Mouse (Mus musculus): ENCODE data around the gene H2afy.

The H2afy gene

DNA sequence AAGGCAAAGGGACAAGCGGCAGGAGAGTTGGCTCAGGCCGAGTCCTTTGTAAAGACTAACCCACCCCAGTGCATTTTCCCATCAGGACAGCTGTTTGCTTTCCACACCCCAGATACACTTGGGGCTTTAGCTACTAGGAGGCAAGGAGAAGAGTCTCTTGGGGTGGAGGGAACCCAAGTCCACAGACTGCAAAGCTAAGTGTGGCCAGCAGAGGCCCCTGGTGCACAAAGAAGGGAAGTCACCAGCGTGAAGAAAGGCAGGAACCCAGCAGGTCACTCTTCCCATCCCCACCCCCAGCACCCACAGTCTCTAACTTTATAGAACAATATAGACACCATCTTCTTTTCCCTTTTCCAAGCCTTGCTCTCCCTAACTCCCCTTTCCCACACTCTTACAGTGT is 9.4 kb upstream of the H2afy start:
- peak; percentile 45 for DNase-seq (ENCODE audit: low read depth, low spot score)

DNA sequence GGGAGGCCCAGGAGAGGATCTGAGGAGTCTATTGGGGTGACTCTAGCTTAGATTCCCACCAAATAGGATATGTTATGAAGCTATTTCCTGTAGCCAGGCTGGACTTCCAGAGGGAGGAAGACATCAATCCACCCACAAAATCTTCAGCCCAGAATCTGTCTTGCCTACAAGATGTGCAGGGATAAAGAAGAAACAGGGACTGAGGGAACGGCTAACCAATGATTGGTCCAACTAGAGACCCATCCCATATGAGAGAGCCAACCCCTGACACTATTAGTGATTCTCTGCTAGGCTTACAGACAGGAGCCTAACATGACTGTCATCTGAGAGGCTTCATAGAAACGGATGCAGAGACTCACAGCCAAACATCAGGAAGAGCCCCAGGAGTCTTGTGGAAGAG is 7.9 kb upstream of the H2afy start:
- DNase-seq (ENCODE audit: low read depth, low spot score): no peak

DNA sequence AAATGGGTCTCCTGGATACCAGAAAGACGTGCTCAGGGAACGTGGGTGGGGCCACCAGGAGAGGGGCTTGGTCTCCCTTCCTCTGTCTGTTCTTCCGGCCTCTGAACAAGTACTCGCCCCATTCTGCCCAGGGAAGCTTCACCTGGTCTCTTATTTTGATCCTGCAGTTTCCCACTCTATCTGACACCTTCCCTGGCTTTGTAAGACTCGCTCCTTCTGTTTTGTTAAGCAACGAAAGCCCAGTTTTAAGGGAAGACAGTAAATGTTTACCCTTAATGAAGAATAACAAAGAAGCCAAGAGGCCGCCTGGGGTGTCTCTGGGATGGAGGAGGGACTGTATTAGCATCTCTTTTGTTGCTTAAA is 7.0 kb upstream of the H2afy start:
- no peak for DNase-seq (ENCODE audit: low read depth, low spot score)

DNA sequence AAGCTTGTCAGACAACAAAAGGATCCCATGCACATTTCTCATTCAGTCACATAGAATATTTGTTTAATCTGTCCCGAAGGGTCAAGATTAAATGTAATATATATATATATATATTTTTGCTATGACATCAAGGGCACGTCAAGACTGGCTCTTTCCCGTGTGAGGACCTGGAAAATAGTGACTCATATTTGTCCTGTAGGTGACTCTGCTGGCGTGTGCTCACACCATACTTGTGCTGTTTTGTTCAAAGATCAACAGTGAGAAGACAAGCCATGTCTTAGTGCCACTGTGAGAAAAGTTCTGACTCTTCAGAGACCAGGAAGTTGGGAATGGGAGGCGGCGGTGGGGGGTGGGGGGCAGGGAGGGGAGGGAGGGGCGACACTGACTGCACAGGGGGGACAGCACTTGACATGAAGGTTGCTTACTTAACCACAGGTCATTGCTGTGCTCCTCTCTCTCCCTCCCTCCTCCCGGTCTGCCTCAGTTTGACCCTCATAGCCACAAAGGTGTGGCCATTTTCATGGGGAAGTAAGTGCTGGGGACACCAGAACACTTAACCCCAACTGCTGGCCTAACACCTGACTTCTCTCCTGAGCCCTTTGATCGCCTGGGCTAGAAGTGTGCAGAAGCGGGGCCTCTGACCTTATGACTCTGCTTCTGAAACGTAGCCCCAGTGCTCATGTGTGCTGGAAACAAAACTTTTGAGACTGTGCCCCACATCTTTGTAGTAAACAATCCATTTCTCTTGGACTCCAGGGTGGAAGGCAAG is 6.4 kb upstream of the H2afy start:
- DNase-seq (ENCODE audit: low read depth, low spot score): no peak

DNA sequence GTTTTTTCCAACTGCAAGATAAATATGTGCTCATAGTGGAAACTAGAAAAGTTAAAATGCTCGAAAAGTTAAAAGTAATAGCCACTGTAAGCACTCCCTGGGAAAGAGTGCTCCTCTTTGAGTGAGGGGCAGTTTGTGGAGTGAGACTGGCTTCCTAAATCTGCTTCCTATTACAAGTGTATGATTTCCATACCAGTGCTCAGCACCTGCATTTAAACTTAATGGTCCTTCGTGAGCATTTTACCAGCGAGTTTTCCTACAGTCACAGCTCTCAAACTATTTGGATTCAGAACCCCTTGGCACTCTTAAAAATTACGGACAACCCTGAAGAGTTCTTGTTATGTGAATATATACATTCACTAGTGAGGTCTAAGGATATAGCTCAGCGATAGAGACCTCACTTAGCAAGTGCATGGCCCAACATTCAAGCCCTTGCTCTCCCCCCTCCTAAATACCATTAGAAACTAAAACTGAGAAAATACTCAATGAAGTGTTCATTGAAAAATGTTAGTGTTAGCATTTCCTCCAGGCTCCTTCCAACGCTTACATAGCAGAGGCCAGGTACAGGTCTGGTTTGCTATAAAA is 3.1 kb upstream of the H2afy start:
- no peak for DNase-seq (ENCODE audit: low read depth, low spot score)

DNA sequence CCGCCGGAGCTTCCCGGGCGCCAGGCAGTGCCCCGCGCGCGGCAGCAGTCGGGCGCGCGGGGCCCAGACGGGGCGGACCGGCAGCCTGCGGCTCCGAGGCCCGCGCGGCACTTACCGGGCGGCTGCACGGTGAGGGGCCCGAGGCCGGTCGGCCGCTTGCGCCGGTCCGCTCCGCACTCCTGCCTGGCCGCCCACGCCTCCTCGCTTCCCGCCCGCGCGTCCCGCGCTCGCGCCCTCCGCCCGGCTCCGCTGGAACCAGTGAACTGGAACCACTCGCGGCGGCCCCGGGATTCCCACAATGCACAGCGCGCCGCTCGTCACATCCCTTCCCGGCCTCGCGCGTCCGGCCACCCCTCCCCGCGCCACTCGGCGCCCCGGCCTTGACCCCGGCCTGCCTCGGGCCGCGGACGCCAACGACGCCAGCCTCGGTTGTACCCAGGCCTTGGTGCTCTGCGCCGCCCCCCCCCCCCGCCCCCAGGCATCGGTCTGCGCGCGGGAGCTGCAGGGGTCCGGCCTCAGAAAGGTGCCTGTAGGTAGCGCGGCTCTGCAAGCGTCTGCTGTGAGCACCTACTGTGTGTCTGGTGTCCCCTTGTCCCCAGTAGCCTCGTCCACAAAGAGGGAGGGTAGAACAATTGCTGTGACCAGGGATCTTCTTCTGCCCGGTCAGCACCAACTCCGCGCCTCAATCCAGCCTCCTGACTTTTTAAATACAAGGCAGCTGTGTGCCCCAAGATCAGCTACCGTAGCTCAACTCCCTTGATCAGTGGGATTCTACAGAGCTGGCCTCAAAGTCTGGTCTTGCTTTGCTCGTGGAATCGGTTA is 719 bp downstream of the H2afy start:
- DNase-seq (ENCODE audit: low read depth, low spot score): peak; percentile 81

DNA sequence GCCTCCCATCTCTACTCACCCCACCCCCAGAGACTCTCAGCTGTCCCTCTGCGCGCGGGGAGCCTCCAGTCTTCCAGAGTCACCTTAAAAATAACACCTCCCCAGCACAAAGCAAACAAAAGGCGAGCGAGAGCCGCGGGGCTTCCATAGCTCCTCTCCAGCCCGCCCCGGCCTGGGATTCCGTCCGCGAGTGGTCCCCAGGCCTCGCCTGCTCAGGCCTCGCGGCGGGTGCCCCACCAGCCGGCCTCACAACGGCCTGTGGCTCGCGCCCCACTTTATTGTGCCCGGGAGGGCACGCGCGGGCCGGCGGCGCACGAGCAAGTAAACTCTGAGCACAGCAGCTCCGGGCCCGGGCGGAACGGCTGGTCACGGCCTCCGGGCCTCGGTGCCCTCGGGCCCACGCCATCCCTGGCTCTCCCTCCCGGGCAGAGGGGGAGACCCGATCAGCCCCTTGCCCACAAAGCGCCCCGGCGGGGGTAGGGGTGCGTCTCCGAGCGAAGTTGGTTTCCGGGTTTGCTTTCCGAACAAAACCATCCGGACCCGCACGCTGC is 1.5 kb downstream of the H2afy start:
- DNase-seq (ENCODE audit: low read depth, low spot score): peak; percentile 43

DNA sequence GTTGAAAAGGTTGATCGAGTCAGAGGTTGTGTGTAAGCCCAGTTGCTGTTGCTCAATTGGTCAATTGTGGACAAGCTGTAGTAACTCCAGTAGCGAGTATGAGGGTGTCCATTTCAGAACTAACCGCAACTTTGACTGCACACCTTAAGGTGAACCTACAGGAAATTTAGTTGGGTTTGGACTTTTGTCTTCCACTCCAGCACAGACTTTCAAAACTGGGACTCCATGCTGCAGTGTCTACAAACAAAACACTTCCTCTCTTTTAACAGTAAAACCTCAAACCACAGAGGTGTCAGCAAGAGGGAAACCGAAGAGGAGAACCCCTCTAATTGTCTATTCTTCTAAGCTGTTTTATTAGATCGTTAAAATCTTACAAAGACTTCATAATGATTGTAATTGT is 2.1 kb downstream of the H2afy start:
- DNase-seq (ENCODE audit: low read depth, low spot score): peak; percentile 62

DNA sequence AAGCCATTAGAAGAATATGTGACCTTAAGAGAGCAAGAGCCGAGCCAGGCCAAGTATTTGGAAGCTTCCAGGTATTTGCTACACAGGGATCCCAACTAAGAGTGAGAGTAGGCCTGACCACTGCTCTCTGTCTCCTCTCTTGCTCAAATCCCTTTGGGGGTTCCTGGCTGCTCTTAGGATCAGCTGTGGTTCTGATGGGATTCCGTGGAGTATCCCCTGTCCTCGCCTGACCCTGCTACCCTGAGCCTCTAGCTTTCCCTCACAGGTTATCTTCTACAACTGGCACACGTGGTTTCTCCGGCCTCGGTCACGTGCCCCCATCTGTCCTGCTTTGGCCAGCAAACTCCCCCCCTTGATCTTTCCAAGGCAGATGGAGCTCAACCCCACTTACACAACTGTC is 3.2 kb downstream of the H2afy start:
- DNase-seq (ENCODE audit: low read depth, low spot score): no peak

DNA sequence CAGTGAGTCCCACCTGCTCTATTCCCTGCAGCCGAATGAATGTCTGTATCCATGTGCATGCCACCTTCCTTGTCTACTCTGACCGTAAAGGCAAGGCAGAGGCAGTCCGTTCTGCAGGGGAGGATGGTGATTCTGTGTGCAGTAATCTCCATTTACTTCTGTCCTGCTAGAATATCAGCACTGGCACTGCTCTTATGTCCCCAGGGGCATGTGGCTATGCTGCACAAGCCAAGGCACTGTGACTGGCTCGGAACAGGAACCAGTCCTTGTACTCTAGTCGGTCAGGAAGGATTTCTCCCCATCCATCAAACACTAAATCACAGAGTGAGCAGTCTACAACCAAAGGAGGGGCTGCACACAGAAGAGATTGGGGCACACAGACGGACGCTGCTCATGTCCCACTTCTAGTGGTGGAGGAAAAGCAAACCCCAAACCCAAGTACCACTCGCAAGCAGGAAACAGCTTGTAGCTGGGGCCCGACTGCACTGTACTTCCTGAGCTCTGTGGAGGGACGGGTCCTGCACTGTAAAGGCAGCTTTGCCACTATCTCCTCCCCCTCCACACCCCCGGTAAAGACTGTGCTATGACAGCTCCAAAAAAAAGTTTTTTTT is 3.7 kb downstream of the H2afy start:
- peak; percentile 44 for DNase-seq (ENCODE audit: low read depth, low spot score)

DNA sequence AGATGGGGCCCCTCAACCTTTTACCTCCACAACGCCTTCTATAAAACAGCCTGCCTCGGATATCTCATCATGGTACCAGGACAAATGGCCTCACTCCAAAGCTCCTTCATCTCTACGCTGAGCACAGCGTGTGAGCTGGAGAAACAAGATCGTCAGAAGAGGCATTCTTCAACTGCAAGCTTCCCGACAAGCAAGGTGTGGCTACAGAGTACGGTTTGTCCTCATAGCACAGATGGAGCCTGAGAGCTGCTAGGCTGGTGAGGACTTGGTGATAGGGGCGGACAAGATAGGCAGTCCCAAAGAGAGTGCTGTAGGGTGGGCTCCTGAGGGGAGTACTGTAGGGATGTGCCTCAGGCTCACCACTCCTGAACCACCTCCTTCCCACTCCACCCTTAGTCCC is 5.6 kb downstream of the H2afy start:
- DNase-seq (ENCODE audit: low read depth, low spot score): no peak

DNA sequence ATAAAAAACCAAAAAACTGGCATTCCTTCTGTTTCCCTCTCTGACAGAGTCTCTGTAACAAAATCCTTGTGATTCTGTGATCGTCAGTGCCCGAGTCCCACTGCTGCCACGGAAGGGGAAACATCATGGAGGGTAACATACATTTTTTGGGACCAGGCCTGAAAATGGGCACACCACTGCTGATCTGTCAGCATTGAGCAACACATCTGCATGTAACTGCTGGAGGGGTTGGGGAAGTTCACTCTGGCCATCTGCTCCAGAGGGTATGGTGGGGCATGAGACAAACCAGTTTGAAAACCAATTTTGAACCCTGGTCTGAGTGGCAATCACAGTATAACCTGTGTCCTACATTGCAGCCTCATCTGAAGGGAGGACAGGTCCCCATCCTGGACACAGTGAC is 6.6 kb downstream of the H2afy start:
- no peak for DNase-seq (ENCODE audit: low read depth, low spot score)

DNA sequence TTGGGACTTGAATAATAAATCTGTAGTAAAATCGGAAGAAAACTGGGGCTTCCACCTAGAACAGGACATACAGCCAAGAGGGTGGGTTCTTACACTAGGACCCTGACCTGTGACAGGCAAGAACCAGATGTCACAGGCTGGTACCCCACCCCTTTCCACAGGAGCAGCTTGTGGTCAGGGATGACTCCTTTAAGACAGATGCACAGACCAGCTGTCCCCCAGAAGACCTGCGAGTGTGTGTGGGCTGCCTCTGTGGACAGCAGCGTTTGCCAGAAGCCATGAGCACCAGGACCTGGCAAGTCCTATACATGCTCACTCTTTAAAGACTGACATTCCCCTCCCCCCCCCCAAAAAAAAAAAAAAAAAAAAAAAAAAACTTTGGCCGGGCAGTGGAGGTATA is 7.1 kb downstream of the H2afy start:
- no peak for DNase-seq (ENCODE audit: low read depth, low spot score)

DNA sequence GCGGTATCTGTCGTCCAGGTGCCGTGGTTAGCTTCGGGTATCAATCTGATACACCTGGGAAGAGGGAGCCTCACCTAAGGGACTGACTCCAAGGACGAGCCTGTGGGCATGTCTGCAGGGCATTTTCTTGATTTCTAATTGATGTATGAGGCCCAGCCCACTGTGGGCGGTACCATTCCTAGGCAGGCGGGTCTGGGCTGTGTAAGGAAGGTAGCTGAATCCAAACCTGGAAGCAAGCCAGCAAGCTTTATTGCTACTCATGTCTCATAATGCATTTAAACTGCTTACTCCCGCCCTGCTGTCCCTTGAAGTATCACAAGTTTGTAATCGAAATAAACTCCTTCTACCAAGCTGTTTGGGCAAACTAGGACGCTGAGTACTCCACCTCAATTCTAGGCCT is 10.5 kb downstream of the H2afy start:
- DNase-seq (ENCODE audit: low read depth, low spot score): no peak

DNA sequence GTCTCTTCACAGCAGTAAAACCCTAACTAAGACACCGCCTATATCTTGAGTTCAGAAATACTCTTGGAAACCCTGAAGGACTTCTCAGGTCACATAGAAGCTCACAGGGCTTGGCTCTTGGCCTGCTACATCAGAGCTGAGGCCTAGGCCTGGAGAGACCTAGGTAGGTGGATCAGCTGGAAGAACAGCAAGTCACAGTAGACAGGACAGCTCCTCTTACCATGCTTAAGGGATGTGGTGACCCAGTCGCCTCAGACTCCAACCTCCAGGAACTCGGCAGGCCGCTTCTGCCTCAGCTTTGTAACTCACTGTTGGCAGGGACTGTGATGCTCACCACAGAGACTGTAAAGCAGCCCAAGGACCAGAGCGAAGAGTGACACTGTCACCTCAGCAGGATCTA is 13.1 kb downstream of the H2afy start:
- DNase-seq (ENCODE audit: low read depth, low spot score): no peak

DNA sequence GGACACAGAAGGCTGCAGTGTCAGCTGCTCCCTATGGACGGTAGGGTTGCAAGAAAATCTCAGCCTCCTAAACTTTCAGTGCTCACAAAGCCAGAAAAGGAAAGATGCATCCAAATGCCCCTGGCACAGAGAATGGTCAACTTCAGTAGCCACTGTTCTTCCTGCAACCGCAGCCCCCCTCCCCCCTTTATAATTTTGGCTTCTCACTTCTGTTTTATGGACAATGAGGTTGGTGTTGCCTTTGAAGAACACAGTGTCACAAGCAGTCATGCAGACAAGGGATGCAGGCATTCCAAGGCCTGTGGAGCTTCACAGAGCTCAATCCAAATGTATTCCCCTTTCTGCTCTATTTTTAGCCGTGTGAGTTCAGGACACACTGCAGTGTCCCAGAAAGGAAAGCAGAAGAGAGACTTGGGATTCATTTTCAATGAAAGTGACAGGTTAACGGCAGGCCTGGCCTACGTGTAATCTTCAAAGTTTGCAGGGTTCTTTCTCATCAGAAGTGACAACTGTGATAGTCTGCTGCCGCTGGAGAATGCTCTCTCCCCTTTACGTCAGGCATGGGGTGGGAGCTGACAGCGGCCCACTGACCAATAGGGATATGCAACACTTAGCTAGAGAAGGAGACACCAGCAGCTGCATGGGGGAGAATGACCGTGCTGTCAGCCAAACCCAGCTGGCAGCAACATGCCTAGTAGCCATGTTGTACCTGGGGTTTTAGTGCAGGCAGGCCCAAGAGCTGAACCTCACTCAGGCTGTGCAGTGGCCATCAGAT is 18.0 kb downstream of the H2afy start:
- DNase-seq (ENCODE audit: low read depth, low spot score): no peak

DNA sequence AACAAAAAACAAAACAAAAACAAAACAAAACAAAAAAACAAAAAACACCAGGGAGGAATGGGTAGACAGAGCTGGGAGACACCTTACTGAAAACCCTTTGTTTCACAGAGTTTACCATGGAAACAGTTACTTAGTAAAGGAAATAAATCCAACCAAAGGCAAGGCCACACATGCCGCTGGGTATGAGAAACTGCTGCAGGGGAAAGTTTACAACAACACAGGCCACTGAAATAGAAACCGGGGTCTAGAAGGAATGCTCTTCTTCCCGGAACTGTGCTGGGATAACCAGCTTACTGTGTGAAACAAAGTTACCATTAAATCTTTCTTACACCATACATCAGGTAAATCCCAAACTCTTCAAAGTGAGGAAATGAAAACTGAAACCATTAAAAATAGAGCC is 20.3 kb downstream of the H2afy start:
- DNase-seq (ENCODE audit: low read depth, low spot score): no peak

DNA sequence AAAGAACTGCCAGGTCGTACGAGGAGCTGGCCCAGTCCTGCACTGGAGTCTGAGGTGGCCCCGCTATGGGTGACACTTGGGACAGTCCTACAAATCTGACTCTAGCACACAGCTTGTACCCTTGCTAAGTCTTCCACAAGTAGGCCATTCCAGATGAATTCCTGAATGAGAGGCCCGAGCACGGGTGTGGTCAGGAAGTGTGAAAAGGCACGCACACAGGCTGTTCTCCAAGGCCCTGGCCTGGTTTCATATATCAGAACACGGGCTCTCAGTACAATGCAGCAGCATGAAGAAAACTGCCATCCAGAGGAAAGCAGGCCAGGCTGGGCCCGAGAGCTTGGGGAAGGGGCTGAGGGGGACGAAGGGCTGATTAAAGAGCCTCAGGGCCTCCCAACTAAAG is 20.8 kb downstream of the H2afy start:
- no peak for DNase-seq (ENCODE audit: low read depth, low spot score)

DNA sequence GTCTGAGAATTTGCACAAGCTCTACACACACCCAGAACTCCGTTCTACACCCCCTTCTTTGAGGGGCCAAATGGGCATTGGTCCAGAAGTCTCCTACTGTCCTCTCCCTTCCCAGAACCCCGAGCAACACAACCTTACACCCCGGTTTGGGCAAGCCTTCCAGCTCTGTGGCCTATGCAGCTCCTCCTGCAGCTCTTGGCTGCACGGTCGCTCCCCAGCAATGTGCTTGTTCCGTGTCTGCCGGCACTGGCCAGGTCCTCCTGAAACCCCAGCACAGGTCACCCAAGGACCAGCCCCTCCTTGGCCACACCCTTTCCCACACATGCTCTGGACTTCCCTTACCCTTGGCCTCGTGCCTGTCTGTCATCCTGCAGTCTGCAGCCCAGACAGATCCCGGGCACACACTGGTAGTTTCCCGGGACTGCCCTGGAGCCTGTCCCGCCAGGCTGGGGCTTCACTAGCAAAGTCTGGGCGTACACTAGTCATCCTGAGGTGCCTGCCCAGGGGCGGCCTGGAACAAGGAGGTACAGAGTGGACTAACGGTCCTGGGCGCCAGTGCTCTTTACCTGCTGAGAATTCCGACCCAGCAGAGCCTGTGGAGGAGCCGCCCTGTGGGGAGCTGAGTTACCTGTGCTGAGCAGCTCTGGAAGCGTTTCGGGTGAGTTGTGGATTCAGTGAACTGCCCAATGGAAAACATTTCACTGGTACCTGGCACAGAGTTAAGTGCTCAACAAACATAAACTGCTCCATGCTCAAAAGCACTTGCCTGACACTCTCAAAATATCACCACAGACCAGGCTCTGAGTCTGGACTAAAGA is 22.5 kb downstream of the H2afy start:
- DNase-seq (ENCODE audit: low read depth, low spot score): no peak

DNA sequence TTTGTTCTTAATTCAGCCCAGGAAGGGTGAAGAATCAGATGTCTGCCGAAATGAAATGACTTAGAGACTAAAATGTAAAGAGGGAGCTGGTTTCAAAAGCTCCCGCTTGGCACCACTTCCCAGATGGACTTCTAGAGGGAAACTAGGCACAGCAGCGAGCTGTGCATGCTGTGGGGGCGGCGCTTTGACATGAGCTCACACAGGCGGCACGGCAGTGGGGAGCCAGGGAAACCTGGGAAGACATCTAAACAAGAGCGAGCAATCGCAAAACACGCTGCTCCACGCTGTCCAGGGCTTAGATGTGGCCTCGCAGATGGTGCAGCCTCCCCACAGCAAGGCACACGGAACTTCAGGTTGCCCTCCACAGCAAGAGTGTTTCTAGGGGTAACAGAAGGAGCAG is 23.2 kb downstream of the H2afy start:
- DNase-seq (ENCODE audit: low read depth, low spot score): no peak

DNA sequence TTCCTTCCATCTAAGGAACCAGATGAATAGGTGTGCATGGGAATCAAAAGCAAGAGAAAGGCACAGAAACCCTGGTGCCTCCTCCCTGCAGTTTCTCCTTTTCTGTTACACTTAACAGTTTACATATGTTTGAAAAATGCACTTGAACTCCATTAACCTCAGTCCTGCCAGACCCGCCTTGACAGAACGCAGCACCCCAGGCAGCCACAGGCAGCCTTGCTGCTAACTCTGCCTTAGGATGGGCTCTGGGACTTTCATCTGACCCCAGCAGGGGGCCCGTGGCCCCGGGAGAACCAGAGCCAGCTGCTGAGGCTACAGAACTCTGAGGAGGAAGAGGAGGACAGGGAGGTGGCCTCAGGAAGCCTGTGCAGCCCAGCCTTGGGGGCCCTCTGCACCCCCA is 23.7 kb downstream of the H2afy start:
- DNase-seq (ENCODE audit: low read depth, low spot score): no peak

Data from CD4-positive helper T cell, adult 2 months (primary cell).